Mouse (Mus musculus) thymus, postnatal 0 days (tissue): Measurements from ENCODE around the gene Synpo2. TPM values are rescaled to one million over a fixed set of nuclear protein-coding genes. Genes with fewer than 3 reads are reported as not detected.
"Not testable (repeated sequence)": the region's sequence is repeated elsewhere in the genome, so short reads cannot be mapped to it uniquely, and the experiment has no call there.

Experiments
- DNase-seq: peaks from one replicate; pipeline ENCODE4 v3.0.0-alpha.2; 2015; ENCODE audit warnings: low spot score
- polyA plus RNA-seq: library from polyadenylated mRNA; unstranded; fragments of >200 nt; fragmentation: Nextera tagmentation; extraction: Ambion mirVana; gene quantifications from 2 replicates; pipeline ENCODE4 v1.2.1, GENCODE M21; 2015

Synpo2 gene
- polyA plus RNA-seq, 1 experiment from 2014 or later, result 3.3 TPM

GRCm38 (mm10) chr3:123132101-123132500 is 103.8 kb downstream of the Synpo2 start:
- DNase-seq, result no peak

- no peak for DNase-seq
Observed at GRCm38 (mm10) chr3:123131151-123131756, 104.7 kb downstream of the Synpo2 start.

GRCm38 (mm10) chr3:123130314-123131150 is 105.4 kb downstream of the Synpo2 start:
- DNase-seq, result no peak

DNA sequence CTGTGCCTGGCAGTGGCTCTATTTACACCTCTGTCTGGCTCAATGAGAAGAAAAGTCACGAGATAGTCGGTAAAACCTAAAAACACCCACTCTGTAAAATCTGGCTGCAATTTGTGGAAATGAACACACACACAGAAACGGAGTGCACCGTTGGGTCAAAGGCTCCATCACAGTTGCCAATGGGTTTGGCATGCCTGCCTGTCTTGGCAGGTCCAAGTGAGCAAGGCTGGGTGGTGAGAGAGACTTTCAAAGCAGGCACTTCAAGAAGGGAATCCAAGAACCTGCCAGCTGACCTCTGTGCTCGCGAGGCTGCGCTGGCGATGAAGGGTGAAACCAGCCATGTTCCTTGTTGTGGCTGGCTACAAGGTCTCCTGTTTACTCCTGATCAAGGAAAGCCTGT is 107.2 kb downstream of the Synpo2 start:
- DNase-seq, result no peak

DNA sequence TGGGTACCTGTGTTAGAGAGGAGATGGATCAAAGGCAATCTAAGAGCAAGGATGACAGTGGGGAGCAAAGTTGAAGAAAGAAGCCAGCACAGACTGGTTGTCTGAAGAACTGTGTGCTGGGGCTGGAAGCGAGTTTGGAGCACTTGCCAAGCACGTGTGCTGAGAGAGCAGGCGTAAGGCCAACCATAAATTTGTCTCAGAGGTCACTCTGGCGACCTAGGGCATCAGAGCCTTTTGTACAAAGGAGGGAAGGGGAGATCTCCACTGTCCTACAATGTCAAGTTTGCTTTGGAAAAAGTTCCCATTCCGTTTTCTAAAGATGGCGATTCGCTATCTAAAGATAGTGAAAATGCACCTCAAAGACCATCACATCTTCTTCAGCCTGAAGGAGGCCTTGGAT is 107.9 kb downstream of the Synpo2 start:
- DNase-seq, result no peak

- DNase-seq, result not testable (repeated sequence)
Observed at GRCm38 (mm10) chr3:123126741-123127140, 109.2 kb downstream of the Synpo2 start.

- DNase-seq, result no peak
Observed at GRCm38 (mm10) chr3:123123817-123124216, 112.1 kb downstream of the Synpo2 start.

GRCm38 (mm10) chr3:123122151-123123030 is 113.6 kb downstream of the Synpo2 start:
- DNase-seq, result no peak

- no peak for DNase-seq
Observed at GRCm38 (mm10) chr3:123116903-123117302, 119.0 kb downstream of the Synpo2 start.

- DNase-seq, result peak; percentile 19
Observed at GRCm38 (mm10) chr3:123115770-123116527, 120.0 kb downstream of the Synpo2 start.

DNA sequence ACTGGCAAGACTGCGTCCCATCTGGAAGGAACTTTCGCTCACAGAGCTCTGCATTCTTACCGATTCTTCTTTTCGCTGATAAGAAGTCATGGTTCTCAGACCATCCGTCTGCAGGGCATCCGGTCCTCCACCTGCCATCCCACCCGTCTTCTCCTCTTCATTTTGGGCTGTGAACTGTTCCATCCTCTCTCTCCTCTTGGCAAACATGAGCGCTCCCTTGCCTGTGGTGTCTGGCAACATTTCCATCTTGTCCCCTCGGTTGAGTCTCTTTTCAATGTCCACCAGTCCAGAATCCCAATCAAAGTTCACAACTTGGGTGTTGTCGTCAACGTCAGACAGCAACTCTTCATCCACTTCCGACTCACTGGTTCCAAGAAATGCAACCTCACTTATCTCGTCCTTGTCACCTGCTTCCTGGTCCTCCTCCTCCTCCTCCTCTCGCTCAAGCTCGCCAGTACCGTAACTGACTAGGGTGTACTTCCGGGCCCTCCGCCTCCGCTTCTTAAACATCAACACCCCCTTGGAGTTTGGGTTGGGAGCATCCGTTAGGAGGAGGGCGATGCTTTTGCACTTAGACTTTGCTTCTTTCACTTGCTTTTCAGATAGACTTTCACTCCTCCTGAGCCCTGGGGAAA is 121.8 kb downstream of the Synpo2 start:
- no peak for DNase-seq

DNA sequence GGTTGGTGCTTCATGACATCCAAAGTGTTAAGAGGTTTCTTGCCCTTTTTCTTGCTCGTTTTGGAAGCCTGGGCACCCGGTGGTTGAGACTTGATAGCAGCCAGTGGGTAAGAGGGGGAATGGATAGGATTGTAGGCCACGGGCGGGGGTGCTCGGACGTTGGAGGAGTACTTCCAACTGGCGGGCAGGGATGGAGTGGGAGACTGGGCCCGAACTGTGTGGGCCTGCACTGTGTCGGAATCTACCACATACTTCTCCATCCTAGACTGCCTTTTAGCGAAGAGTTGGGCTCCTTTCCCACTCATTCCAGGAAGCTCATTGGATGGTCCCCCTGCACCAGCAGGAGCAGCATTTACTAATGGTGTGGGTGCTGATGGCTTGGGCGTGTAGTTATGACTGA is 123.2 kb downstream of the Synpo2 start:
- no peak for DNase-seq

DNA sequence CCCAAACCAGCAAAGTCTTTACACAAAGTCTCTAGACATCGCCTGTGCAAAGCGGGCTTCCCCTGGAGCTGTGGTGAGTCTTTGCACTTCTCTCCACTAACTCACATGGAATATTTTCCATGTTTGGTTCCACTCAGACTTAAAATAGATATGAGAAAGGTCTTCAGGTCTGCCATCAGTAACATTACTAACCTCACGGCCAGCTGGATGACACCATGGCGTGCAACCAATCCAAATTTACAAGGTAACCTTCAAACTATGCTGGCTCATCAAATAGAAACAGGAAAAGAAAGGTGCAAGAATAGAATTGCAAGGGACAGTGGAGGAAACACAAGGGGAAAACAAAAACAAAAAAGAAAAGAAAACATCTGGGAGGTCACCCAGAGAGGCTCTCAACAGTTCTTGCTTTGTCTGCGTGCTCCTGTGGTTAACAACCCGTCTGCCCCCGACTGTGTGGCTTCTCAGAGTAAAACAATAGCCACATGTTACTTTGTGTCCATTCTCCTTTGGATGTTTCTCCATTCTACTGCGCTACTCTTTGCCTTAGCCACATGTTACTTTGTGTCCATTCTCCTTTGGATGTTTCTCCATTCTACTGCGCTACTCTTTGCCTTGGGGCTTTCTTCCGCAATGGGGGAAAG is 124.8 kb downstream of the Synpo2 start:
- DNase-seq, result no peak

- DNase-seq, result no peak
Observed at GRCm38 (mm10) chr3:123107830-123108549, 128.0 kb downstream of the Synpo2 start.

- DNase-seq, result no peak
Observed at GRCm38 (mm10) chr3:123104325-123104724, 131.6 kb downstream of the Synpo2 start.

GRCm38 (mm10) chr3:123103151-123103860 is 132.6 kb downstream of the Synpo2 start:
- peak; percentile 57 for DNase-seq

DNA sequence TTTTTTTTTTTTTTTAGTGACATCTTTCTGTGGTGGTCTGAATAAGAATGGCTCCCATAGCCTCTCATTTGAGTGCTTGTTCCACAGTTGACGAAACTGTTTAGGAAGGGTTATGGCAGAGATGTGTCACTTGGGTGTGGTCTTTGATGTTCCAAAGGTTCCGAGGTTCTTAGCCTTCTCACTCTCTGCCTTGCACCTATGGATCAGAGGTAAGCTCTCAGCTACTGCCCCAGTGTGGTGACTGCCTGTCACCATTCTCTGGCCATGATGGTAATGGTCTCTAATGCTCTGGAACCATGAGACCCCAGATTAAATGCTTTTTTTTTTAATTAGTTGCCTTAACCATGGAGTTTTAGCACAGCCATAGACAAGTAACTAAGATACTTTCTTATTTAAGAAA is 134.2 kb downstream of the Synpo2 start:
- DNase-seq, result no peak

DNA sequence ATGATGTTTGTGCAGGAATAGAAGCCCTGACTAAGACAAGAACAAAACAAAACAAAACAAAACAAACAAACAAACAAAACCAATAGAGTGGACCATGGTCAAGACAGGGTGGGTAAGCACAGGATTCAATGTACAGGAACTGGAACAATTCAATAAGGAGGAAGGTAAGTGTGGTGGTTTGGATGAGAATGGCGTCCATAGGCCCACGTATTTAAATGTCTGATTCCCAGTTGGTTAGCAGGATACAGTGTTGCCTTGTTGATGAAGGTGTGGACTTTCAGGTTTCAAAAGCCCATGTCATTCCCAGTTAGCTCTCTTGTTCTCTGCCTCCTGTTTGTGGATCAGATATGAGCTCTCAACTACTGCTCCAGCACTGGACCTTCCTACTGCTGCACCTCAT is 140.8 kb downstream of the Synpo2 start:
- no peak for DNase-seq
